Mouse (Mus musculus) left cerebral cortex, adult 18-20 months (tissue): ENCODE results near the gene Vmn1r191. TPM values are rescaled to one million over a fixed set of nuclear protein-coding genes. Genes with fewer than 3 reads are reported as not detected.
"Not testable (repeated sequence)": the region's sequence is repeated elsewhere in the genome, so short reads cannot be mapped to it uniquely, and the experiment has no call there.

Experiments used
- DNase-seq, 2 experiments: peaks; one replicate each; pipeline ENCODE4 v3.0.0; 2021 to 2022; ENCODE audit warnings: low spot score in 2 of 2, mixed read lengths in 1 of 2
- long read RNA-seq, 2 experiments: library from polyadenylated mRNA; stranded (forward); transcript quantifications; one replicate each; pipeline ENCODE4 v2.0.0; 2021
- microRNA-seq, 2 experiments: library from miRNA; unstranded; fragments of <30 nt; microRNA quantifications; one replicate each; pipeline ENCODE4 v1.2.0; 2021
- total RNA-seq, 2 experiments: library from RNA; stranded (reverse); gene quantifications; 2 replicates each; pipeline ENCODE4 v1.2.3; 2021

Vmn1r191 gene
- total RNA-seq = not detected
- long read RNA-seq, experiment 1 = 0 reads
- long read RNA-seq, experiment 2 = 0 reads

DNA sequence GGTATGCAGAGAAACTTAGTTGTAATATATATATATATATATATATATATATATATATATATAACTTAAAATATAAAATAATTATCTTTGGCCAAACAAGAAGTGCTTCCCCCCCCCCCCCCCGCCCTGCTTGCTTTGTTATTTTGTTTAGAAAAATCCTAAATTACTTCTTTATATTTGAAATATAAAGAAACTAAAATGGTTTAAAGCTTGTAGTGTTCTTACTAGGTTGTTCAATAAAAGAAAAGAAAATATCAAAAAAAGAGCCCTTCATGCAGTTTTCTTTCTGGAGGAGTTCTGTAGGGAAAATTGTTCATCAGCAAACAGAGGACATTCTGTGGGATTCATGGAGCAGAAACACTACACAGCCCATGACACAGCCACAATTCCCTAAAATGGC is at the start of gene Vmn1r191:
Vmn1r191 (minus strand) TSS at position 101 of the 400 bp plus-strand sequence.
- DNase-seq = no peak

DNA sequence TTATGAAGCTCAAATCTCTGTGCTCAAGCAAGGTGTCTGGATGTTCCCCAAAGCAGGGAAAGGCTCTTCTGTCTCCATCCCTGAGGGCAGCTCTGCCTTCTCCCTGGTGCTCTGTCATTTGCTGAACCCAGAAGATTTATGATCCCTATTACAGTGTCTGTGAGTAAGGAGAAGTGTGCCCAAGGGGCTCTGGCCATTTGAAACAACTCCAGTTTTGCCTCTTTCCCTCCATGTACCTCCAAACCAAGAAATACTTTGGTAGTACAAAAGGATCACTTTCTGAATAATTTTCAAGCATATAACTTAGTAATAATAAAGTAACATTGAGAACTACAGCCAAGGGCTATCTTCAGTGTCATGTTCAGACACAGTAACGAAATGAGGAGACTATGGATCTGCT is 39.3 kb upstream of the Vmn1r191 start, which contains the start of gene Vmn1r193:
Vmn1r193 (minus strand) TSS at position 101 of the 400 bp plus-strand sequence.
- not testable (repeated sequence) for DNase-seq

DNA sequence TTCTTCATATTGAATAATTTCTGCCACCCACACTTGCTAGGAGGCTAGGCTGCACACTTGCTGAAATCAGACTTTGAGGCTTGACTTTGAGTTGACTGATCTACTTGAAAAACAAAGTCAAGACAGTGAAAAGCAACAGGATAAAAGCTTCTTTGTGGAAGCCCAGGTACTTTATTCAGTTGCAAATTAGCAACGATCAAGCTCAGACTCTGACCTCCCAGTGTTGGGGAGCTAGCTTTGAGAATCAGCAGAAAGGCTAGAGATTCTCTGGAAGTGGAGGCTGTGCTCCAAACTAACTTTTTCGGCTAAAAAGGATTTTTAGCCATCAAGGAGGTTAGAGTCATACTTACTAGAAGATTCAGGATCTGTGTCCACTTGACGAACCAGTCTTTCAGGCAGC is 9.0 kb upstream of the Vmn1r191 start:
- not testable (repeated sequence) for DNase-seq

DNA sequence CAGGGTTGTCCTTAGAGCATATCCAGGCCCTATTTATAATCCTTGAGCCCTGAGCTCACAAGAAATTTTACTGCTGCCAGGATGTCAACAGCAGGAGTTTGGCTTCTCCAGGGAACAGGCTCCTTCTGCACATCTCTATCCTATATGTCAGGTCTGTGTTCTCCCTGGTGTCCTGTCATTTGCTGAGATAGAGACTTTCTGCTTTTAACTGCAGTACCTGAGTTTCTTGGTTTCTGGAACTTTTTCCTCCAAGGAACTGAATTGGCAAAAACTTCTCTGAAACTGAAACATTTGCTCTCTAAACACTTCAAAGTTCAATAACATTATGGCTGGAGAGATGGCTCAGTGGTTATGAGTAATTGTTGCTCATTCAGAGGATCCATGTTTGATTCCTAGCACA is 7.3 kb upstream of the Vmn1r191 start, which contains the start of gene Vmn1r192:
Vmn1r192 (minus strand) TSS at position 101 of the 400 bp plus-strand sequence.
- DNase-seq = no peak

DNA sequence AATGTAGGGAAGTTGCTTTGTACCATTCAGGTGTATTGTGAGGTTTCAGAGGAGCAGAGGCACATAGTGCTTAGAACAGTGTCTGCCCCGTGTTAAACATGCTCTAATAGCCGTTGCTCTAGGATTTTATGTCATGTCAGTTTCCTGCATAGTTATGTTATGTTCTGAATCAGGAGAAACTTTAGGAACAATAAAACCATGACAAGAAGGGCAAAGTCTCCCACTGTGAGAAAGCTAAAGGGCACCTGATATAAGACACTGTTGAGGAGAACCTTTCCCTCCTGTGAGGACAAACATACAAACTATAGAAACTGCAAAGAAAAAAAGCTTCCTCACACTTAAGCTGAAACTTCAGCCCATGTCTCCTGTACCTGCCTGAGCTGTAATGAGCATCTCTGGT is 6.6 kb upstream of the Vmn1r191 start:
- no peak for DNase-seq

DNA sequence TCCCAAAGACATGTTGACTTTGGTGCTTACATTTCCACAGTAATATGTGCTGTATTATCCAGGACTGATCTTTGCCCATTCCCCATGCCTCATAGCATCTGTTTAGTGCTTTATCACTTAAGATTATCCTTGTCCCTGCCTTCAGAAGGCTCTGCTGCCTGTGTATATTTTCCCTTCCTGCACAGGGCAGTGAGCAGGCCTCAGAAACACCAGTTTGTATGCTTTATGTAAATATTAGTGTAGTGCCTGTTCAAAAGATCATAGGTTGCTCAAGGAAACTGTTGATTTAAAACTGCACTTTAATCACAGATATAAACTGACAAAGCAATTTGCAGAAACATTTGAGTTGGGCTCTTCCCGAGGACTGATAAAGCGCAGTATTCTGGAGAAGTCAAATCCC is 5.5 kb upstream of the Vmn1r191 start:
- no peak for DNase-seq

DNA sequence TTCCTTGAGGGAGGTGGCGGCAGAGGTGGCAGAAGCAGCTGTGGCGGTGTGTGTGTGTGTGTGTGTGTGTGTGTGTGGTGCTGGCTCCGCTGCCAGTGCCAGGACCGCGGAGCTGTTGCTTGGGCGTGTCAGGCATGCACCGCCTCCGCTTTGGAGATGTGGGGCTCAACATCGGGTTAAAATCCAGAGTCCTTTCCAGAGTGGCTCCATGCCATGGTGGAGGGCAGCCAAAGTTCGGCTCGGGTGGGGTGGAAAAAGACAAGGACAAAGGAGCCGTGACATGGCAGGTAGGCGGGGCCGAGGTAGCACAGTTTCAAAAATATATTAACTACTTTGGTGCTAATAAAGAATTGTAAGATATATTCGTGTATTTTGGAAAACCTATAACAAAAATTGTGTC is 15.4 kb downstream of the Vmn1r191 start:
- DNase-seq = no peak

DNA sequence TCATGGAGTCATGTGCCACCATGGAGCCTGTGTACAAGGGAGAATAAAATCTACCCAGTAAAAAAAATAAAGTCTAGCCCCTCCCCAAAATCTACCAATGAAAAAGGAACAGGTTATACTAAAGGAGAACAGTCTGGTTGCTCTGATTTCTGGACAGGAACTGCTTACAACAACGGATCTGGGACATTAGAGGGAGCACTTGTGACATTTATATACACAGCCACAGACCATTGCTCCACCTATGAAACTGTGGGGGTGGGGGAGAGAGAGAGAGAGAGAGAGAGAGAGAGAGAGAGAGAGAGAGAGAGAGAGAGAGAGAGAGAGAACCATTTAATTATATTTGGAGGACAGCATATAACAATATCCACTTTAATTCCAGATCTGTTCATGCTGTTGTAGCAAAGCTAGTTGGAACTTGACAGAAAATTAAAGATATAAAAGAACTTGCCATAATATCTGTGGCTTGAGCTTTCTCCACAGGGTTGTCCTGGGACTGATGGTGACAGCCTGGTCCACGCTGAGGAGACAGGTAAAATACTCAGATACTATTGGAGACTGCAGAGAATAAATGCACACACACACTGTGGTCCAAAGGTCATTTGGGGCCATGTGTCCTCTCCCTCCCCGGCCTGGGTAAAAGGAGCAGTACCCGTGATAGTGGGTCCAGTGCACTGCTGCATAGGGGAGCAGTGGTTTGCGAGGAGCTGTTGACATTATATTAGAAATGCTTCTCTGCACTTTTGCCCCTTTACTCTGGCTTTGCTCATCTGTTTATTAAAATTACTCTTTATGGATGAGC is 47.1 kb downstream of the Vmn1r191 start:
- not testable (repeated sequence) for DNase-seq

Small RNA genes lying within 50 kb of the gene (microRNA-seq; reads per million reads assigned to microRNA genes)
- 0 reads per million in 2 experiments for gene Gm23282
- gene Gm25084 = 0 reads per million in 2 experiments

Other genes starting within 250 kb of the Vmn1r191 start
- 1 to 10 TPM; 3.0 to 3.8 TPM for gene Zfp184, start 238.9 kb downstream of the Vmn1r191 start, total RNA-seq
- not detected for gene Pom121l2, start 202.8 kb downstream of the Vmn1r191 start, total RNA-seq
- 1 to 10 TPM in 1 of 2 experiments, under 1 TPM in 1; 0.35 to 1.2 TPM for gene Prss16, start 174.2 kb downstream of the Vmn1r191 start, total RNA-seq
- 10 to 100 TPM; 24.4 to 38.7 TPM for gene Hist1h2ah, start 148.4 kb downstream of the Vmn1r191 start, total RNA-seq
- gene Hist1h2bk, start 148.1 kb downstream of the Vmn1r191 start, total RNA-seq = 10 to 100 TPM; 14.5 to 16.1 TPM
- gene Hist1h4i, start 142.6 kb downstream of the Vmn1r191 start, total RNA-seq = 10 to 100 TPM; 71.8 to 81.6 TPM
- gene Hist1h2ag, start 141.0 kb downstream of the Vmn1r191 start, total RNA-seq = 10 to 100 TPM in 1 of 2 experiments, 1 to 10 TPM in 1; 7.5 to 13.7 TPM
- 10 to 100 TPM in 1 of 2 experiments, 1 to 10 TPM in 1; 9.3 to 11.7 TPM for gene Hist1h2bj, start 140.8 kb downstream of the Vmn1r191 start, total RNA-seq
- gene Vmn1r188, start 99.5 kb downstream of the Vmn1r191 start, total RNA-seq = not detected
- not detected for gene Vmn1r189, start 78.1 kb downstream of the Vmn1r191 start, total RNA-seq
- not detected for gene Vmn1r192, start 7.2 kb upstream of the Vmn1r191 start, total RNA-seq
- not detected for gene Vmn1r193, start 39.2 kb upstream of the Vmn1r191 start, total RNA-seq
- gene Vmn1r194, start 60.2 kb upstream of the Vmn1r191 start, total RNA-seq = not detected
- gene Vmn1r195, start 86.6 kb upstream of the Vmn1r191 start, total RNA-seq = not detected
- gene Vmn1r196, start 106.0 kb upstream of the Vmn1r191 start, total RNA-seq = not detected
- not detected for gene Vmn1r197, start 140.6 kb upstream of the Vmn1r191 start, total RNA-seq
- not detected for gene Vmn1r198, start 166.4 kb upstream of the Vmn1r191 start, total RNA-seq
- not detected for gene Vmn1r199, start 195.8 kb upstream of the Vmn1r191 start, total RNA-seq
- not detected for gene Vmn1r200, start 206.4 kb upstream of the Vmn1r191 start, total RNA-seq